Mouse (Mus musculus) mouse embryonic stem cell (cell line): ENCODE results near the gene Foxm1.

Source experiments
- in situ Hi-C, 2 experiments: fragments of 300-500 bp; cut with MboI; formaldehyde crosslinking; loops; 1 replicate in 1 of 2; 3 replicates in 1 of 2; pipeline ENCODE4 v1.14.3; 2019 to 2020; ENCODE audit warnings: low sequenced_read_pairs in 2 of 2, low pct_unique_long_range_greater_than_20kb in 1 of 2, mixed read lengths in 1 of 2; ENCODE audit not compliant: unreplicated experiment in 1 of 2

The Foxm1 gene

DNA sequence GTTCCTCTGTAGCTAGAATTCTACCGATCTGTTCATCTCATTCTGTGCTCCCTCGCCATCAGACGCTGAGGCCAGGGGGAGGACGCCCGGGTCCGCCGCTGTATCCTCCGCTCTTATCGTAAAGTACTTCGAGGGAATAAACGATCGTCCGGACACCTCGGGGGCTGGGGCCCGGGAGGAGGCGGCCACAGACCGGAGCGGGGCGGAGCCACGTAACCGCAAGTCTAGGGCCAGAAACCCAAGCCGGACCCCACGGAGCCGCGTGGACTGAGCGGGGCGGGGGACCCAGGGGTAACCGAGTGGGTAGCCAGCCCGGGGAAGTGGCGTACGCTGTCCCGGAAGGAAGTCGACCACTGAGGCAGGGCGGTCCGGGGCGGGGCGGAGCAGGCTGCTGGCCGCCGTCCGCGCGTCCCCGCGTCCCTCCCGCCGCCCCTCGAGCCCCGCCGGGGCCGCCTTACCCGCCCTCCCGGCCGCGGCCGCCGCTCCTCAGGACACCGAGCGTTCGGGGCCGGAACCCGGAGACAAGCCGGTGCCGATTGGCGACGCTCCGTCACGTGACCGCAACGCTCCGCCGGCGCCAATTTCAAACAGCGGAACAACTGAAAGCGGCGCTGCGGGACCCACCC, at the start of gene Foxm1, which contains the start of gene Rhno1:
Foxm1 (plus strand) TSS at position 587 of the 626 bp plus-strand sequence.
Rhno1 (minus strand) TSS at position 531 of the 626 bp plus-strand sequence.
- in situ Hi-C loops, result no loop called here

DNA sequence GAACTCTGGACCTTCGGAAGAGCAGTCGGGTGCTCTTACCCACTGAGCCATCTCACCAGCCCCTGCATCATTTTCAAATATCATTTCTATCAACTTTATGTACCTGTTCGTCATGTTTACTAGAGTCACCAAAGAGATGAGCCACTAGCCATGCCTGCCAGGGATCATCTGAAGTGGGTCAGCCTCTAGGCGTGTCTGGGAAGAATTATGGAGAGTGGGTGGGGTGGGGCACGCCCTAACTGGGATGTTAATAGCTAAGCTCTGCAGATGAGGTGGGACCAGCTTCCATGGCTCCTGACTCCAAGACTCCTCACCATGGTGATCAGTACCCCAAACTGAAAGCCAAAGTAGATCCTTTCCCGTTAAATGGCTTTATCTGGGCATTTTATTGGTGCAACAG, 48.0 kb upstream of the Foxm1 start:
- in situ Hi-C loops, result loop anchor here (5.0 kb wide), 2 partner anchors 38 to 43 kb away; partner anchors contain the start of gene Tulp3 (in 1 of the 2)

DNA sequence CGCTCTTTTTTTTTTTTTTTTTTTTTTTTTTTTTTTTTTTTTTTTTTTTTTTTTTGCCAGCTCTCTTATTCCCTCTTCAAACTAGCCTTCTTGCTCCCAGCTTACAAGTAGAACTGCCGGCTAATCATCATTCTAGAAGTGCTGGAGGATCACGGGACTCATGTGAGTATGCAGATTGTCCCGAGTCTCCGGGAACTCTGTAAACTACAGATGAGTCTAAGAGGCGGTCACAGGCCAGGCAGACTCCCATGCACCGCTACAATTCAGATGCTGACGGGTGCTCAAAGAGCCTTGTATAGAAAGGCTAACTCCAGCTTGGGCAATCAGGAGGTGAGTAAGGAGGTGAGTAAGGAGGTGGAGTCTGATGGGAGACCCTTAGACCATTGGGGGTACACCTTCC, 47.2 kb upstream of the Foxm1 start:
- in situ Hi-C loops, result loop anchor here (5.0 kb wide), 2 partner anchors 37 to 42 kb away; partner anchors contain the start of gene Tulp3 (in 1 of the 2)

DNA sequence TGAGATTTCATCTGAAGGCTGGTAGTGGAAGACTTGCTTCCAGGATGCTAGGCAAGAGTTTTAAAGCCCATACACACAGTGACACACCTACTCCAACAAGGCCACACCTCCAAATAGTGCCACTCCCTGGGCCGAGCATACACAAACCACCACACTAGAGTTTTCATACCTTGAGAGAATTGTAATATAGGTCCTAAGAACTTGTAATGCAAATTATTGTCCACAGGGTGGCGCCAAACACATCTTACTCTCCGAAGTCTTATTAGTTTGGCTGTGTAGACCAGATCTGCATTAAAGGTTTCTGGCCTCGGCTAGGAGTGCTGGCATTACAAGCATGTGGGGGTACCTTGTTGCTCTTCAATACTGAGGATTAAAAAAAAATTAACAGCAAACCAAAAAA, 44.5 kb upstream of the Foxm1 start:
- in situ Hi-C loops, result loop anchor here (5.0 kb wide), 2 partner anchors 34 to 39 kb away; partner anchors contain the start of gene Tulp3 (in 1 of the 2)

DNA sequence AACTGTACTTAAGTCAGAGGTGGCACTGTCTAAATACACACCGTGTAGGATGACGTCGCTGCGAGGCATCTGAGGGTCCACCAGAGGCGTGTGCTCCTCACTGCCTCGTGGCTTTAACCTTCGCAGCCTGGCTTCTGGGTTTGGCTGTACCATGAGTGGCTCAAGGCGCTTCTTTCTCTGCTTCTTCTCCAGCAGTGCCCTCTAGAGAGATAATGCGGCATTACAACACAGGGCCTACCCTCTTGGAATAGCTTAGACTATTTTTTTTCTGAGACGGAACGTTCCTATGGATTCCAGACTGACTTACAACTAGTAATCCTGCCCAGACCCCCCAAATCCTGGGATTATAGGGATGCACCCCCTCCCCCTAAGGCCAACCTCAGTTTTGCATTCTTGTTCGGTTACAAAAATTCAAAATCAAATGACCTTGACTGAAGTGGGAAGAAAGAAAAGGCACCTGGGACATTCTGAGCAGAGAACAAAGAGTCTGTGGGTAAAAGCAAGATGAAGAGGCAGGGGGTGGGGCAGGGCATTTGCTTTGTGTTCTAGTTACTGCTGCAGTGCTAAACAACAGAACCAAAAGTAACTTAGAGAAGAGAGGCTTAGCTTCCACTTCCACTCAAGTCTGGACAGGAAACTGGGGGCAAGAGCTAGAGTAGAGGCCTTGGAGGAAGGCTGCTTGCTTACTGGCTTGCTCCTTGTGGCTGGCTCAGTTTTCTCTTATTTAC, 28.2 kb upstream of the Foxm1 start:
- in situ Hi-C loops, result no loop called here

DNA sequence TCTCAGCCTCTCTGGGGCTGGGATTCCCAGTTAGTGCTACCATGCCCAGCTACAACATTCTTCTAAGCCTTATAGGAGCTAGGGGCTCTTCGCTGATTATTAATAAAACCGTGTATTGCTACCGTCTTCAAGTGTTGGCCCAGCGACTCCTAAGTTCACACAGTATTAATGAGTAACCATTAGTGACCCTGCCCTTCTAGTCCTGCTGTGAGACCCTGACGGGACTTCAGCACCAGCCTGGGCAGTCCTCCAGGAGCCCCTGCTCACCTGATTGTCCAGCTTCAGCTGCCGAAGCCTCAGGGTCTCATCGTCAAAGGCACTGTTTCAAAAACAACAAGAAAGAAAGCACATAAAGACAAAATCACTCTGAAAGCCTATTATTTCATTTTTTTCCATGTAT, 25.3 kb upstream of the Foxm1 start:
- in situ Hi-C loops, result no loop called here

DNA sequence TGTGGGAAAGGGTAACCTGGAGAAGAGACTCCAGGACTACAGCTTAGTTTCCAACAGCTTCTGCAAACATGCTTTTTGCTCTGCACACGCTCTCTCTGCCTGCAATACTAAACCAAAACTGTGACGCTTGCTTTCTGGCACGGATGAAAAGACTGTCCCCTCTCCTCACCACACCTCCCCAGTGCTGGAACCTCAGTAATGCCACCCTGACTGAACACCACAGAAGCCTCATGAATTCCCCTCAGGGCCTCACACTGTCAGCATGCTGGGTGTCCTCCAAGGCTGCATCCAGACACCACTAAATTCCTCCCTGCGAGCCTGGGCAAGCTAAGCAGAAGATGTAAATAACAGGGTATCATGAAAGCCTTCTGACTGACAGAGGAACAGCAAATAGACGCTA, 23.9 kb upstream of the Foxm1 start:
- in situ Hi-C loops, result no loop called here

DNA sequence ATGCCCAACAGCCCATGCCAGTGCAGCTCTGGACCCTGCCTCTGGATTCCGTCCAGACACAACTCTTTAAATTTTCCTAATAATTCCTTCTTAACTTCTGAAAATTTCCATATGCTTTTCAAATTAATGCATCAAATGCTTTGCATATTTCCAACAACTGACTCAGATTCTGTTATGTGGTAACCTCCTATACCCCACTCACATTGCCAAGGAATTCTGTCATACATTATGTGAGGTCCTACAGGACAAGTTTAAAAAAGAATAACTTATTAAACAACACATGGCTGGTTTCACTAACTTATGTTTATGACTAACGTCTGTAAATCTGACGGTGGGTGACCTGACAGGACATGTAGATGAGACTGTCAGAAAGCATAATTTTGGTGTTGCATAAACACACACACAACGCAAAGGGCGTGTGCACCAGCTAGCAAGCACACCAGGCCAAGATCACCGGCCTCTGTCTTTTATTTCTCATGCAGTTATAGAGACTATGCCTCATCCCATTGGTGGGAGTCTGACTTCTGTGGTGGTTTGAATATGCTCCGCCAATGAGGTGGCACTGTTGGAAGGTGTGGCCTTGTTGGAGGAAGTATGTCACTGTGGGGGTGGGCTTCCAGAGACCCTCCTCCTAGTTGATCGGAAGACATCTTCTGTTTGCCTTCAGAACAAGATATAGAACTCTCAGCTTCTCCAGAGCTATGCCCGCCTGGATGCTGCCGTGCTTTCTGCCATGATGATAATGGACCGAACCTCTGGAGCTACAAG, 20.6 kb upstream of the Foxm1 start:
- in situ Hi-C loops, result no loop called here

DNA sequence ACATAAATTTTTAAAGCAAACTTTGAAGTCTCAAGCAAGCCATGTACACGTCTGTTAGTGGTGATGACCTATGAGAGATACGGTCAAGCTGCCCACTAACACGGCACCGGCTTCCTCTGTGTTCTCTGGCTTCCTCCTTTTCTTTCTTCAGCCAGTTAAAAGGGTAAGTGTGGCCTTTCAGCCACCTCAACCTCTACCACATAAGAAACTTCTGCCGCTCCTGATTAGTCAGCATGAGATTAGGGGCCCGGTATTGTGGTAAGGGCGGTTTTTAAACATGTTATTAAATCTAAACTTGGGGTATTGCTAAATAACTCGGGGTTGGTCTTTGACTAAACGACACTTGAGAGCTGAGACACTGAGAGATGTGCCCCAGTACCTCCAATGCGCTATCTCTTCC, 17.1 kb upstream of the Foxm1 start:
- in situ Hi-C loops, result no loop called here

DNA sequence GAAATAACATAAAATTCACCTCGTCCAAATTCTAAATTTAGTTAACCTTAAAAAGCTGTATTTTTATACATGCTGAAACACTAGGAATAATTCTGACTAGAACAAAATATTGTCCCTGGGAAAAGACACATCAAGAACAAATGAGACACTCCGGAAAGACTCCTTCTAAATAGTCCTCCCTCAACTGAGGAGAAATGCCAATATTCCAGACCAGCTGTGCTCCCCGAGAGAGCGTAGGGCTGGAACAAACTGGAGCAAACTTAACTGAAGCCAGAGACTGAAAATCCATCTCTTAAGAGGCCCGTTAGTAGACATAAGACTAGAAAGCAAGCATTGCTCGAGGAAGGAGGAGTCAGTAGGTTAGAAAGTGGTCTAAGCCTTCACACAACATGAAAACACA, 16.0 kb upstream of the Foxm1 start:
- in situ Hi-C loops, result no loop called here

DNA sequence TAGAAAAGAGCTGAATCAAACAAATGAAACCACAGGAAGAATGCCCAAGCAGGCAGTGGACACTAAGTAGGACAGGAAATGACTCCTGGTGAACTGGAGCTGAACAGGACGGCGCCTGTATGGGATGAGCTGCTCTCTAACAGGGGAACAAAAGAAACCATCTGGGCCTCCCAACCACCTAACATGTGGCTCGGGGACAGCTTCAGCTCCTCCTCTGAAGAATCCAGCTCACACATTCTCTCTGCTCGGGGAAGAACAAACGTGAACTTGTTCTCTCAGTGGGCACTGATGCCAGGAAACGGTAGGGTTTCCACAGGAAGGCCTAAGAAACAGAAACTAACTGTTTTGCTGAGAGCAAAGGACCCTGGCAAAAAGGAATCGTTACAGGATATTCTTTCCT, 13.1 kb upstream of the Foxm1 start:
- in situ Hi-C loops, result loop anchor here in 1 of 2 experiments (5.0 kb wide), 1 partner anchor 32 kb away; no protein-coding TSS in a partner anchor

DNA sequence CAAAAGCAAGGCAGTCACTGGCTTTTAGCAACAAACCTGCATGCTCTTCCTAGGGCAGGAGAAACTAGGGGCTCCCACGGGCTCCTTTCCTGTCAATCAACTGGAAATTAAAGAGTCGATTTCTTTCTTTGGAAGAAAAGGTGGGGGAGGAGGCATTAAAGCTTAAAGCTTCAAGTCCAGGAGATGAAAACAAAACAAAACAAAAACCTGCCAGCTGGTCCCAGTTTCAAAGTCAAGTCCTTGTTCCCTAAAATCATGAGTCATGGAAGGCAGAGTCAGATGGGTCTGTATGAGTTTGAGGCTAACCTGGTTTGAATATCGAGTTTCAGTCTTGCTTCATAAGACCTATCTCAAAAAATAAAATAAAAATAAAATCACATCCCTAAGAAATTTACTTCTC, 8.6 kb upstream of the Foxm1 start:
- in situ Hi-C loops, result loop anchor here in 1 of 2 experiments (5.0 kb wide), 1 partner anchor 37 kb away; no protein-coding TSS in a partner anchor

DNA sequence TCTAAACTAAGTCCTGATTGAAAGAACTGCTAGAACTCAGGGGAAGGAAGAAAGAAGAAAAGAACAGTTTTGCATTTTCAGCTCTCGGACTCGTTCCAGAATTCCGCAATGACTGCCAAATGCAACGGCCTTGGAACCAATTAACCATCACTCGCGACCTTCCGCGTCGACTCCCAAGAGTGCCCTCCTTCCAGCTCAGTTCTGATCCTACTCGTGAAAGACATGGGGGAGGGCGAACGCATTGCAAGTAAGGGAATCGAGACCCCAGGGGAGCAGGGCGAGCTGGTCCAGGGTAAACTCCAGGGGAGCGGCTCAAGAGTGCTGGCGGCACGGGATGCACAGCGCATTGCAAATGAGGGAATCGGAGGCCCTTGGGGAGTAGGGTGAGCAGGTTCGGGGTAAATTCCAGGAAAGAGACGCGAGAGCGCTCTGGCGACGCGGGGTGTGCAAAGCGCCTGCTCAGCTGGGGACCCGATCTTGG, 7.5 kb upstream of the Foxm1 start:
- in situ Hi-C loops, result loop anchor here in 1 of 2 experiments (5.0 kb wide), 1 partner anchor 38 kb away; no protein-coding TSS in a partner anchor

DNA sequence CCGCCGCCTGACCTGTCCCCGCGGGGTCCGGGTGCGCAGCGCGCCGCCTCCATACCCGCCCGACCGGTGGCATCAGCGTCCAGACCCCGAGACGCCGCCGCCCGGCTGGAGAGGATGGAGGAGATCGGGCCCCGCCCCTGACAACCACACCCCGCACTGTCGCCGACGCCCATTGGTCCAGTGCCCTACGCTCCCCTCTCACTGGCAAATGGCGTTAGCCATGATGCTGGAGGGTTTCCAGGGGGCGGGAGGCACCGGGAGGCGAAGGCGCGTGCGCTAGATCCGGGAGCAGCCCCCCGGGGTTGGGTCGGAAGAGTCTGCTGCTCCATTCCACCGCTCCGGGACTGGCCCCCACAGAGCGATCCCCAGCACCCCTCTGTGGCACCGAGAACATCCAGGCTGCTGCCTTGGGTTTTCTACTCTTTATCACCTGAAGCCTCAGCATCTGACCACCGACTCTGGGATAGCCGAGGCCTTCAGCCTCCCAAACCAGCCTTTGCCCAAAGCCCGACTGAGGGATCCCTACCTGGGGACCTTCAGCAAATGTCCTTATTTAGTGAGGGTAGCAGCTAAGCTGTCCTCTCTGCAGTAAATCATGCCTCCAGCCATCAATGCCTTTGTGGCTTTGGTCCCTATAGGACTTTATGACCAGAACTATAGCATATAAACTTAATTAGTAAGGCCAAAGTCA, 6.9 kb upstream of the Foxm1 start, which contains the start of gene Tulp3:
Tulp3 (minus strand) TSS at position 126 of the 691 bp plus-strand sequence.
- in situ Hi-C loops, result loop anchor here in 1 of 2 experiments (5.0 kb wide), 1 partner anchor 39 kb away; no protein-coding TSS in a partner anchor

DNA sequence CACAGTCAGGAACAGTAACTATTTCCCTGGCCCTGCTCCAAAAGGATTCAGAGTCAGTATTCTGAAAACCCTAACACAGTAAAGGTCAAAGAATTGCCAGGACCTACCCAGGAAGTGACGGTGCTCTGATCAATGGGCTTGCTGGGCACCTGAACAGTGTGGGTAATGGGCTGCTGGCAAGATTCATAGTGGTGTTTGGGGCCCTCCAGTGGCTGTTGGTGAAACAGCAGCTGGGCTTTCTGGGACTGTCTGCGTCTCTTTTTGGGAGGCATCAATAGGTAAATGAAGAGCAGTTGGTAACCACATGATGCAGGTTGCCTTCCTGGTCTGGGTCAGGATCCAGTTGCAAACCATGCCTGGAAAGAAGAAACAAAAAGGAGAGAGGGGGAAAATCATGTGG, 3.8 kb upstream of the Foxm1 start:
- in situ Hi-C loops, result loop anchor here in 1 of 2 experiments (5.0 kb wide), 1 partner anchor 42 kb away; no protein-coding TSS in a partner anchor

DNA sequence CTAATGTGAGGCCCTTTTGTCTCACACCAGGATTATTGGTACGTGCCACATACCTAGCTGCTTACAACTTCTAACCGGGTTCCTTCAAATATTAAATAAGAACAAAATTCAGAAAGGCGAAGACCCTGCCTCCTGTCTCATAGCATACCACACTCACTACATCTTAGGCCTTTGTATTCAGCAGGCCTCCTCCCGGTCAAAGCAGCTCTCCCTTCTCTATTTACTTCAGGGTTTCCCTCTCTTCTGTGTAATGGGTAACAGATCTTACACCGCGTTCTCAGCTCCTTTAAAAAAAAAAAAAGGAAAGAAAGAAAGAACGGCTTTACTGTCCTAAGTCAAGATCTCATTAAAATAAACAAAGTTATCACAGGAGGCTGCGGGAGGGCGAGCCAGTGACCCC, 866 bp upstream of the Foxm1 start:
- in situ Hi-C loops, result no loop called here

DNA sequence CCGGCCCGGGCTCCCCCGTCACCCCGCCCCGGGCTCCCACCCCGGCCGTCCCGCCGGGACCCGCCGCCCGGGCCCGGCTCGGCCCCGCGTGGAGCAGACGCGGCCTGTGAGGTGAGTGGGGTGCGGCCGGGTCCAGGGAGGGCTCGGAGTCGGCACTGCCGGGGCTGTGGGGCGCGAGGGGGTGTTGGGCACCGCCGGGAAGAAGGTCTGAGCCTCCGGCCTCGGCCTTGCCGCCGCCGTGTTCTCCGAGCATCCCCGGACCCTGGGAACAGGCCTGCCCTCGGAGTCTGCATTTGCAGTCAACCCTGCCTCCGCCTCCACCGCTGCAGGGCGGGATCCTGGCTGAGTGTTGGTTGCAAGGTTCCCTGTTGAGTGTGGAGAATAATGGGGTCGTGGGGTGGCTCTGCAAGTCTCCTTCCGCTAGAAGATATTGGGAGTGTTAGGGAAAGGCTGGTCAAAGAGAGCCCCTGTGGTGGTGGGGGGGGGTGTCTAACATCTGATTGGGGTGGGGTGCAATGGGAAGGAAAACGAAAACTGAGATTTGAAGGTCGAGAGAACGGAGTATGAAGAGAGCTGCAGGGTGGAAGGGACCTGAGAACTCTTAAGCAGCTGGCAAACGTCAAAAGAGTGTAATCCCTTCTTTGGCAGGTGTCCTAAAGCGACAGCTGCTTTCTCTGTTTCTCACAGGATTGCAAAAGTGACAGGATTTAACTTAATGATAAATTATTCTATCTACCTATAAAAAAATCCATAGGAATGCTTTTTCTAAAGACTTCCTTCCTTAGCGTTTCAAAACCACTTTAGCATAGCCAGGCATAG, 449 bp downstream of the Foxm1 start:
- in situ Hi-C loops, result no loop called here
